Mouse (Mus musculus) CH12.LX (cell line): ENCODE results near the gene Prss22. TPM values are rescaled to one million over a fixed set of nuclear protein-coding genes. Genes with fewer than 3 reads are reported as not detected.

Experiments used
- DNase-seq: peaks from one replicate; pipeline ENCODE4 v3.0.0-alpha.2; 2013; ENCODE audit errors: extremely low read depth
- H3K27ac ChIP-seq: 2 replicates; pipeline ENCODE4 v1.5.1; 2012; ENCODE audit warnings: low read depth, mild to moderate bottlenecking, control low read depth, moderate library complexity; ENCODE audit not compliant: insufficient read depth
- H3K27me3 ChIP-seq: replicated peaks from 2 replicates; pipeline ENCODE3; 2012; ENCODE audit warnings: inconsistent platforms
- H3K36me3 ChIP-seq, 2 experiments: replicated peaks in 1 of 2; 2 replicates each; pipeline versions ENCODE3 to v1.6.1; 2012; ENCODE audit warnings: inconsistent platforms in 1 of 2, low read length in 1 of 2, mild to moderate bottlenecking in 1 of 2, mixed read lengths in 1 of 2, moderate library complexity in 1 of 2; ENCODE audit not compliant: control insufficient read depth in 1 of 2, insufficient read depth in 1 of 2
- H3K4me1 ChIP-seq, 2 experiments: 2 replicates each; pipeline ENCODE4 v1.6.1; 2012; ENCODE audit warnings: inconsistent platforms in 1 of 2, moderate library complexity in 1 of 2; ENCODE audit not compliant: insufficient read depth in 2 of 2, control insufficient read depth in 1 of 2
- H3K4me2 ChIP-seq: 2 replicates; pipeline ENCODE4 v1.6.1; 2012; ENCODE audit warnings: low read depth, mild to moderate bottlenecking, control low read depth; ENCODE audit not compliant: poor library complexity, insufficient read depth, severe bottlenecking
- H3K4me3 ChIP-seq, 3 experiments: fragments of 150-350 bp in 1 of 3; sonication (generic) in 1 of 3; replicated peaks in 1 of 3; 2 replicates each; pipeline versions ENCODE3 to v1.5.1; 2011 to 2012; ENCODE audit warnings: low read depth in 2 of 3, low read length in 2 of 3, mild to moderate bottlenecking in 2 of 3, moderate library complexity in 2 of 3, control low read depth in 1 of 3, improper control_type of control experiment in 1 of 3, inconsistent platforms in 1 of 3, mixed read lengths in 1 of 3; ENCODE audit not compliant: poor library complexity in 1 of 3
- H3K79me2 ChIP-seq: replicated peaks from 2 replicates; pipeline ENCODE4 v1.6.1; 2012; ENCODE audit warnings: mild to moderate bottlenecking, moderate library complexity; ENCODE audit not compliant: control insufficient read depth, poor library complexity, insufficient read depth, severe bottlenecking; ENCODE audit errors: extremely low read depth
- H3K9ac ChIP-seq: 2 replicates; pipeline ENCODE4 v1.6.1; 2012; ENCODE audit warnings: low read depth, mild to moderate bottlenecking, control low read depth, moderate library complexity; ENCODE audit not compliant: insufficient read depth
- H3K9me3 ChIP-seq: replicated peaks from 2 replicates; pipeline ENCODE3; 2012; ENCODE audit warnings: low read length, inconsistent platforms, mixed read lengths
- CHD2 ChIP-seq: IDR thresholded peaks from 2 replicates; pipeline ENCODE4 v1.6.1; 2011; ENCODE audit warnings: low read length, improper control_type of control experiment
- IRF4 ChIP-seq: IDR thresholded peaks from 2 replicates; pipeline ENCODE4 v1.6.1; 2014; ENCODE audit warnings: low read depth, mild to moderate bottlenecking, inconsistent platforms, low read length, improper control_type of control experiment
- JUN ChIP-seq: IDR thresholded peaks from 2 replicates; pipeline ENCODE4 v1.6.1; 2011; ENCODE audit warnings: low read depth, mild to moderate bottlenecking, low read length, improper control_type of control experiment, moderate library complexity; ENCODE audit not compliant: insufficient read depth
- JUND ChIP-seq: conservative IDR thresholded peaks from 2 replicates; pipeline ENCODE4 v1.6.1; 2011; ENCODE audit warnings: low read depth, low read length, improper control_type of control experiment
- MAFK ChIP-seq: IDR thresholded peaks from 2 replicates; pipeline ENCODE4 v1.6.1; 2011; ENCODE audit warnings: low read length, improper control_type of control experiment; ENCODE audit not compliant: insufficient replicate concordance
- MAZ ChIP-seq: IDR thresholded peaks from 2 replicates; pipeline ENCODE4 v1.6.1; 2012; ENCODE audit warnings: low read depth, mild to moderate bottlenecking, inconsistent platforms, low read length, improper control_type of control experiment, moderate library complexity
- MEF2A ChIP-seq: IDR thresholded peaks from 2 replicates; pipeline ENCODE4 v1.6.1; 2014; ENCODE audit warnings: low read depth, mild to moderate bottlenecking, inconsistent platforms, low read length, improper control_type of control experiment, borderline replicate concordance
- MXI1 ChIP-seq: IDR thresholded peaks from 2 replicates; pipeline ENCODE4 v1.6.1; 2011; ENCODE audit warnings: mild to moderate bottlenecking, low read depth, low read length, improper control_type of control experiment
- POLR2A ChIP-seq: IDR thresholded peaks from 2 replicates; pipeline ENCODE4 v1.6.1; 2011; ENCODE audit warnings: low read depth, mild to moderate bottlenecking, improper control_type of control experiment, low read length
- RAD21 ChIP-seq: IDR thresholded peaks from 2 replicates; pipeline ENCODE4 v1.6.1; 2011; ENCODE audit warnings: low read depth, mild to moderate bottlenecking, low read length, improper control_type of control experiment, moderate library complexity
- SIN3A ChIP-seq: IDR thresholded peaks from 2 replicates; pipeline ENCODE4 v1.6.1; 2012; ENCODE audit warnings: low read length, improper control_type of control experiment, inconsistent platforms
- SMC3 ChIP-seq: IDR thresholded peaks from 2 replicates; pipeline ENCODE4 v1.6.1; 2011; ENCODE audit warnings: low read depth, low read length, improper control_type of control experiment
- TCF12 ChIP-seq: IDR thresholded peaks from 2 replicates; pipeline ENCODE4 v1.6.1; 2014; ENCODE audit warnings: low read depth, mild to moderate bottlenecking, inconsistent platforms, low read length, improper control_type of control experiment
- UBTF ChIP-seq: IDR thresholded peaks from 2 replicates; pipeline ENCODE4 v1.6.1; 2012; ENCODE audit warnings: low read depth, mild to moderate bottlenecking, inconsistent platforms, low read length, improper control_type of control experiment, moderate library complexity
- USF1 ChIP-seq: IDR thresholded peaks from 2 replicates; pipeline ENCODE4 v1.6.1; 2014; ENCODE audit warnings: low read depth, mild to moderate bottlenecking, inconsistent platforms, low read length, improper control_type of control experiment
- USF2 ChIP-seq: conservative IDR thresholded peaks from 2 replicates; pipeline ENCODE4 v1.6.1; 2011; ENCODE audit warnings: low read depth, low read length, improper control_type of control experiment
- ZC3H11A ChIP-seq: IDR thresholded peaks from 2 replicates; pipeline ENCODE4 v1.6.1; 2012; ENCODE audit warnings: low read depth, mild to moderate bottlenecking, inconsistent platforms, low read length, improper control_type of control experiment
- ZNF384 ChIP-seq: IDR thresholded peaks from 2 replicates; pipeline ENCODE4 v1.6.1; 2012; ENCODE audit warnings: low read depth, low read length, improper control_type of control experiment, inconsistent platforms
- dilution Hi-C: fragments of 300-500 bp; cut with MboI; formaldehyde crosslinking; loops from 2 replicates; pipeline ENCODE4 v1.14.3; 2020; ENCODE audit warnings: low sequenced_read_pairs; ENCODE audit not compliant: extremely low pct_unique_long_range_greater_than_20kb, extremely low pct_ligation_motif_present
- in situ Hi-C: fragments of 300-500 bp; cut with MboI; formaldehyde crosslinking; loops from 3 replicates; pipeline ENCODE4 v1.14.3; 2019; ENCODE audit warnings: low sequenced_read_pairs, low pct_ligation_motif_present, low pct_unique_long_range_greater_than_20kb, mixed read lengths
- polyA plus RNA-seq: library from polyadenylated mRNA; unstranded; fragments of >175 nt; gene quantifications from 2 replicates; pipeline ENCODE4 v1.2.1, GENCODE M21; 2012; ENCODE audit warnings: low read depth; ENCODE audit not compliant: insufficient read length
- total RNA-seq, 2 experiments: library from RNA; depleted of rRNA; stranded (reverse); fragments of 300-350 nt in 1 of 2; fragments of >200 nt in 1 of 2; gene quantifications; 2 replicates each; pipeline ENCODE4 v1.2.3; 2012 to 2014

Prss22 gene
- total and polyA plus RNA-seq, 3 experiments: not detected

- TF ChIP-seq ZNF384: peak; percentile 55
- TF ChIP-seq SIN3A: no peak
- no peak for TF ChIP-seq RAD21
- peak; percentile 77 for TF ChIP-seq JUND
- TF ChIP-seq MAZ: no peak
- peak; percentile 61; the same call in 1 of the 2 replicates for TF ChIP-seq JUN
- TF ChIP-seq CHD2: peak; percentile 44; the same call in 1 of the 2 replicates
- no peak for TF ChIP-seq ZC3H11A
- TF ChIP-seq SMC3: no peak
- no peak; the same call in 1 of the 2 replicates for TF ChIP-seq USF2
- peak; percentile 45; the same call in 1 of the 2 replicates for TF ChIP-seq TCF12
- peak; percentile 32; the same call in 1 of the 2 replicates for TF ChIP-seq POLR2A
Observed at GRCm38 (mm10) chr17:23966658-23967401, 31.1 kb downstream of the Prss22 start (continued).

- Histone ChIP-seq H3K4me1 (peaks cover 21 to 44% of the 10 kb centered on the region in 2 experiments), H3K4me2 (no peak overlapping the region), H3K27me3 (no peaks in the 10 kb centered on the region), H3K4me3 (no peak overlapping the region), H3K36me3 (no peaks in the 10 kb centered on the region), H3K79me2 (no peaks in the 10 kb centered on the region), H3K27ac (no peak overlapping the region), H3K9me3 (no peaks in the 10 kb centered on the region), H3K9ac (no peak overlapping the region)
- no peak for TF ChIP-seq MXI1
- no peak for TF ChIP-seq IRF4
- no peak for TF ChIP-seq ZNF384
- TF ChIP-seq MEF2A: no peak
- TF ChIP-seq USF1: no peak
- TF ChIP-seq RAD21: no peak
- no peak for TF ChIP-seq JUND
- TF ChIP-seq POLR2A: no peak
- no peak for TF ChIP-seq MAFK
- TF ChIP-seq ZC3H11A: no peak
- TF ChIP-seq UBTF: no peak
- TF ChIP-seq SIN3A: no peak
- DNase-seq: no peak
- in situ Hi-C loops: loop anchor here (10.0 kb wide), 3 partner anchors 101 to 301 kb away; partner anchors contain the start of genes Bicdl2, Flywch1 and Prss21
- dilution Hi-C loops: no loop called here
Observed at GRCm38 (mm10) chr17:23965805-23966425, 32.0 kb downstream of the Prss22 start.
